Mouse (Mus musculus) embryo, embryonic 10.5 days (tissue): ENCODE results near the gene Brdt.

Experiments used
- DNase-seq: peaks from one replicate; pipeline ENCODE4 v3.0.0-alpha.2; 2015; ENCODE audit warnings: low spot score

Brdt gene

DNA sequence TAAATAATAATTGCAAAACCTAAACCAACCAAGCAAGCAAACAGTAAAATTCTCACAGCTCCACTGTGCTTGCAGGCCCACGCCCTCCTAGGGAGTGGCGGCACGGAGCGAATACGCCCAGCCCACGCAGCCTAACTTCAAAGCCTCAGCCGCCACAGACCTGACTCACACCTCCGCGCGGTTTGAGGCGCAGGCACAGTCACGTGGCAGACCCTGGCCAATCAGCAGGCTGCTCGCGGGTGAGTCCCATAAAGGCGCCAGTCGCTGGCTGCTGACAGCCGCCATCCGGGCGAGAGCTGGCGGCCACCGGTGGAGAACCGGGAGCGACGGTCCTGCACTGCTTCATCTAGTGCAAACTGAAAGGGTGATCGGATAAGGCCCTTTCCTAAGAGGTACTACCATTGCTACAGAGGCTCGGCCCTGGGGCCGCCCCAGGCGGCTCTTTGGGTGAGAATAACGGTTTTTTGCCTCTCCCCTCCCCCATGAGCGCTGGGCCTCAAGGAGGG is at the start of gene Brdt:
TSS of gene Brdt (plus strand) at position 244 of the 506 bp plus-strand sequence.
- no peak for DNase-seq

DNA sequence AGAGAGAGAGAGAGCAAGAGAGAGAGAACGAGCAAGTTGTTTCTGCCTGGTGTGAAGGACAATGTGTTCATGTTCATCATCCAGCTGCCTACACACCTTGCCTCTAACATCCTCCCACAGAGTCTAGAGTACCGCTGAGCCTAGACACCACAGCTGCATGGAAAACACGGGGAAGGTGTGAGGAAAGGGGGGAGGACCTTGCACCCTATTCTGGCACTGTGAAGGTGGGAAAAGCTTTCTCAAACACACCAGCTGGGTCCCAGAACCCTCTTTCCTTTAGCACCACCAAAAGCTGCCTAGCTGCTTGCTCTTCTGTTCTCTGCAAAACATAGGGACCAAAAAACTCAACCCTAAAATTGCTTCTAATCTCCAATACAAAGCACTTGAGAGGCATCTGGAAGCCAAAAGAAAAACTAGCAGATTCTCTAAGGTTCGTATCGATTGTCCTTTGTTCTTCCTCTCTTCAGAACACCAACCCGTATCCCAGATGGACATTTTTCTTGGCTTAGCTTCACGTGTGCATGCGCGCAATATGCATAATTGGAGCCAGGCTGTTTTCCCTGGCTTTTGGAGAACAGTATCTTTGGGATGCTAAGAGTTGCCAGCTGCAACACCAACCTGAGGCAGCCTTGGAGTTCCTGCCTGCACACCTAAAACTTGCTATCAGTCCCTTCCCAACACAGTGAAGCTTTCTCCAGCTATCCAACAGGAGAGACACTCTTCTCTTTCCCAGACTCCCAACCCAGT is 48.2 kb upstream of the Brdt start:
- DNase-seq: no peak

DNA sequence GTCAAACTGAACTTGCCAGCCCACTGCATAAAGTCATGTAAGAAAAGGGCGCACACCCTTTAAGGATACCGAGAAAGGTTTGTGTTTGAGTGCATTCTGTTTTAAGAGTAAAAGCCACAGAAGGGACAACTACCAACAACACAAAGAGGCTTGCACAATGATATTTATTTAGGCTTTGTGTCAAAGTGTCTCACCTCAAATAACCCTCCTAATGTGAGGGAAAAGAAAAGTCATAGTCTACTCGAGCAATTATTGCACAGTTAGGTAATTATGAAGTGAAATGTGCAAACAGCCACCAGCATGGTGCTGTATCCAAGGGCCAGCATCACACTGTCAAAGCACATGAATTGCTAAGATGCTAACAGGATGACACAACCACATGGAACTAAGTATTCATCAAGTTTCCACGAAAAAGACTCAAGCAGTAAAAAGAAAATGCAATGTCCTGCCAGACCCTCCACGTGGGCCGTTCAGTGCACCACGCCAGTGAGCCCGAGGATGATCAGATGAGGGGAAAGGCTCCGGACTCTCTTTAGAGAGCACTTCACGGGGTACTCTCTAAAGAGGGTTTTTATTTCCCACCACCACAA is 46.9 kb upstream of the Brdt start:
- DNase-seq: no peak

DNA sequence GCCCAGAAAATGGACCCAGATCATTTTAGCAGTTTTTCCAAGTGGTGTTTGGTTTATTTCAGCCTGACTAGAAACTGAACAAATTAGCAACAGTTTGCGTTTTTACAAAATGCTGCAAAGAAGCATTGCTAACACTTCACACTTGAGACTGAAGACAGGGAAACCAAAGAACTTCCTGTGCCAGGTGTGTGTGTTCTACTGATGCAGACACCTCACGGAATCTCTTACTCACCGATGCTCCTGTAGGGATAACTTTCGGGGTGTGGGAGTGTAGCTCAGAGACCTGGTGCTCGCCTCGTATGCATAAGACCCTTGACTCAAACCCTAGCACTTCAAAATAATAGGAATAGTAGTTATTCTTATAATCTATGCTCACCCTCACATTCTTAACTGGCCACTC is 45.4 kb upstream of the Brdt start:
- DNase-seq: no peak

DNA sequence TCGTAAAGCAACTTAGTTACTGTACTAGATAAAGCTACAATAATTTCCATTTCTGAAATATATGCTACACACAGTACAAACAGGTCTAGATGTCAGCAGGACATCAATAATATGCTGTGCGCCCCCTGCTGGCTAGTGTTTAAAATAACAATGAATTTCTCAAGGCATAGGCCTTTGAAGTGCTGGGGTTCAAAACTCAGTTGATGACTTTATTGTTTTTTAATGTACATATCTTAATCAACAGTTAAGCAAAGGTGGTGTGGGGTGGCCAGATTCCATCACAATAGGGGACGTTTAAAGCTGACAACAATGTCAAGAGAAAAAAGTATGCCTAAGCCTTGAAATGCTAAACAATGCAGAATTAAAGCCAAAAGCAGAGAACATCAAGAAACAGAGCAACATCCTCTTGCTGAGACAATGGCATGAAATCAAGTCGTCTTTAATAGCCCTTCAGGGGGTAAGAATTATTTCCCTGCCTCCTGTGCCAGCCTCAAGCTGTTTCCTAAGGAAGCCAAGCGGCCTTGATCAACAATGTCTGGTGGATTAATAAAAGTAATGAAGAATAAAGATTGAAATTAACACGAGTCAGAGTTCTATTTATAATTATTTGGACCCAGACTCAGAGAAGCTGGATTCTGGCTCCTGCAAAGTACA is 43.6 kb upstream of the Brdt start:
- peak; percentile 85 for DNase-seq

DNA sequence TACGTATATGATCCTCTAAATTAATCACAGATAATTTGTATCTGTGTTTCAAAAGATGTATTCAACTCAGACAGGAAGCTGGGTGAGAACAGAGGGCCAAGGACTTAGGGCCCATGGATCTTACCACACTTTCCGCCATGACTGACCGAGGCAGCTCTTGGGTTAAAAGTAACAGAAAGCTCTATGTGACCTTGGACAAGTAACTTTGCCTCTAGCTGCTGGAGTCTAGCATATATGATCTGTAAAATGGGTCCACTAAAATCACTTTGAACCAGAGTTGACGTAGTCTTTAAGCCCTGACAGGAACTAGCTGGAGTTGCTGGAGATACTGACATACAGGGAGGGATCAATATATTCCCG is 43.1 kb upstream of the Brdt start:
- DNase-seq: no peak

DNA sequence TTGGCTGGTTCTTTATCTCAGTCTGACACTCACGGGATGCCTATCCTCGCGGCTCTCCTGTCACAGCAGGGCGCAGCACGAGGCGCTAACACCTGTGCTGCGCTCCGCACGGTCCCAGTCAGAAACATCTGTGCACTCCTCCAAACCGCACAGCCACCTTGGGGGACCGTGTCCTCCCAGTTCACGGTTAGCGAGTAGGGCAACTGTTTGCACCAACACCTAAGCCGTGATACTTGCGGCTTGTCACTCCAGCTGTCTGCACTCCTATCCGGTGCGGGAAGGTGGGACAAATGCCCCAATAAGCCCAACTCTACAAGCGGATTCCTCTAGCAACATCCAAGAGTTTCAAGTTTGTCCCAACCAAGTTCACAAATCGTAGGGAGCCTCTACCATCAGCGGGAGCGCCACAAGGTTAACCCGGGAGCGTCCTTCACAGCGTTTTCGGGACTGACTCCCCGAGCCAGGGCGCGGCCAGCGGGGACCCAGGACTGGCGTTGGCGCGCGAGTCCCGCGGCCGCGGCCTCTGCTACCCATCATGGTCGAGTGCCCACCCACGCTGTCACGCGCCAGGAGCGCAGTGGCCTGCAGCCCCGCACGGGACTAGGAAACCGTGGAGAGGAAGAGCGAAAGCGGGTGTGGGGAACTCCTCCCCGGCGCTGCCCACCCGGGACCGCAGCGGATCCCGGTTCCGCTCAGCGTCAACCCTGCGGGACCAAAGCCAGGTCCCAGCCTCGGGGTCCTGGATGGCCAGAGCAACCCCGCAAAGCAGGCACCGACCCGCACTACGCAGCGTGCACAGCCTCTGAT is 42.3 kb upstream of the Brdt start:
- DNase-seq: peak; percentile 57

DNA sequence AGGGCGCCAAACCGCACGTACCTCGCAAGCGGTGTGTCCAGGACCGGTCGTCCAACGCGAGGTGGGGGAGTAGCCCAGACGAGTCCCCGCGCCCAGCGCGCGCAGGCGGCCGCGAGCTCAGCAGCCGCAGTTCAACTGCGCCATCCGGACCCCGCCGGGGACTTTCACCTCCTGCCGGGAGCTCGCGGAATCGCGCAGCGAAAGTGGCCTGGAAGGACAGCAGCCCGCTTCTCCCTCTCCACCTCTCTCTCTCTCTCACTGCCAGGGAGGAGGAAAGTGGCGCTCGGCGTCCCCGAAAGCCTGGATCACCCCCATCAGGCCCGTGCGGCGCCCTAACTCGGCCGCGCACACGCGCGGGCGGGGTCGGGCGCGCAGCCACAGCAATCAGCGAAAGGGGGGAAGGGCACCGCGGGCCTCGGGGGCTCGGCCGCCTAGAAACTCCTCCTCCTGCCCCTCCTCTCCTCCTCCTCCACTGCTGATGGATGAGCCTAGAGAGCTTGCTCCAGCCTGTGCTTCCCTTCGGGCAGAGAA is 41.7 kb upstream of the Brdt start, which contains the start of gene Tgfbr3:
TSS of gene Tgfbr3 (minus strand) at position 396 of the 531 bp plus-strand sequence.
- peak; percentile 88 for DNase-seq

DNA sequence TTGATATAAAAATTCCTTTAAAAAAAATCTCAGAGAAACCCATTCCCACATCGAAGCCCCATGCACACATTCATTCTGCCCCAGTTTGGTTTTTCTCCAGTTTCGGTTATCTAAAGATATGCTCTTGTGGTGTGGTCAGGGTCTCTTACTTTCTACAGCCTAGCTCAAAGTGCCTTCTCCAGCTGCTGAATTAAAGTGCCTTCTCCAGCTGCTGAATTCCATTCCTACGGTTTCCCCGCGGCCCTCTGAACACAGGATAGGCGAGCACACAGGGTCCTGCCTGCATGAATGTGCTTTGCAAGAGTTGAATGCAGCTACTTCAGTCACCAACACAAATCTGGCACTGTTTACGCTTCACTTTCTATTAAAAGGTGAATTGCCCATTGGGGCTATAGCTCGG is 41.0 kb upstream of the Brdt start:
- DNase-seq: peak; percentile 29

DNA sequence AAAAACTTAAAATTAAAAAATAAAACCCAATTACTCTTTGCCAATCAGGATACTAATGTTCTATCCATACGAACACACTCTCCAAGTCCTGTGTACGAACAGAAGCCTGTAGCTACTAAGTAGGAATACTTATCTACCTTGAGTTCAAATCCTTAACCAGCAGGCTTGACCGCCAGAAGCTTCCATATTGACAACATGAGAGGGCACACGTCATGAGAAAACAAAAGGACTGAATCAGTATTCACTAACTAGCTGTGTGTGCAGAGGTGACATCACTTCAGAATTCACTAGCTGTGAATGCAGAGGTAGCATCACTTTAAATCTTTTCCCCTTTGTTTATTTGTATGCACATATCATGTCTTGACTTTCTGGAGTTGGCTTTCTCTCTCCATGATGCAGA is 36.9 kb upstream of the Brdt start:
- DNase-seq: no peak

DNA sequence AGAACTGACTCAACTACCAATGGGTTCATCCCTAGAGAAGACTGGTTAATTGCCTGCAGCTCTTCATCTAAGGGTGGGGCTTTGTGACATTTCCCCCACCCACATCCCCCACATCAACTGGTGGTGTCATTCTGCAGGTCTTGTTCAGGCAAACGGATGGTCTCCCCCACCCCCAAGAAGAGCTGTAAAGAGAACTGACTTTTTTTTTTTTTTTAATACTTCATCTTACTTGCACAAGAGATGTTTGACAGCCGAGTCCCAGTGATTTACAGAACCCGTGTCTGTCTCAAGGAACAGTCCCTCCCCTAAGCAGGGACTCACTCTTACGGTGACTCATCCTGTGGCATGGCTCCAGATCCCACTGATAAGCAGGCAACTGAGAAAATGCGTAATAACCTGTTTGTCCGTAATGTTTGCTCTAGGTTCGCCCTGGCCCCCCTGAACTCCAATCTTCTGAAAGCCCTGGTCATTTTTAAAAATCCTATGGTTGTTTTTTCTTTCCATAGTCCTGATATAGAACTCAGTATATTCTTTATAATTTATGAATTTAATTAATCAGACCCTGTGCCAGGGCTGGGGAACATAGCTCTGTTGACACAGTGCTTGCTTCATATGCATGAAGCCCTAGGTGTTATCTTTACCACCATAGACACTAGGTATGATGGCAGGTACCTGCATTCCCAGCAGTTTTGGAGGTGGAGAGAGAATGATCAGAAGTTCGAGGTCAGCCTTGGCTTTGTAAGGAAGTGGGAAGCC is 35.7 kb upstream of the Brdt start:
- no peak for DNase-seq

DNA sequence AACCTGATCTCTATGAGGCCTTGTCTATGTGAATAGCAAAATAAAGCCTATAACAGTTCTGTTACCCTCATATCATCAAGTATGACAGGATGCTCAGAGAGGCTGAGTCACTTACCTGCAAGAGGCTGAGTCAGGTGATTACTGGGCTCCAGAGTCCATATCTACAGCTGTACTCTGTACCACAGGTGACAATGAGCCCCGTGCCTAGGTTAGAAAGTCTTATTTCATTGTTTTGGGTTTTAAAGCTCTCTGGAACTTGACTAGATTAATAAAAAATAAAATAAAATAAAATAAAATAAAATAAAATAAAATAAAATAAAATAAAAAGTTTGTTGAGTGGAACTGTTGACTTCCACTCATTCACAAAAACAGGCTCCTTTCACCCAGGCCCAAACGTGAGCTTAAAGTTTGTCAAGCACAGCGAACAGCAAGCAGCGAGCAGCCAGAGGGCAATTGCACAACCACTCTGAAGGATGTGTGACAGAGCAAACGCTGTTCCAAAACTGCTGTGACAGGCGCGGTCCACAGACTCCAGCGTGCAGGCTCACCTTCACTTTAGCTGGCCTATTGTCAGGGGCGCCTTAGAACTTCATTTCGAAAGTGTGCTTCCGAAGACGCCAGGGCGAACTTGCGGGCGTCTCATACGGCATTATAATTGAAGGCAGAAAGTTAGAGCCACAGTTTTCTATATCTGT is 35.0 kb upstream of the Brdt start:
- no peak for DNase-seq

DNA sequence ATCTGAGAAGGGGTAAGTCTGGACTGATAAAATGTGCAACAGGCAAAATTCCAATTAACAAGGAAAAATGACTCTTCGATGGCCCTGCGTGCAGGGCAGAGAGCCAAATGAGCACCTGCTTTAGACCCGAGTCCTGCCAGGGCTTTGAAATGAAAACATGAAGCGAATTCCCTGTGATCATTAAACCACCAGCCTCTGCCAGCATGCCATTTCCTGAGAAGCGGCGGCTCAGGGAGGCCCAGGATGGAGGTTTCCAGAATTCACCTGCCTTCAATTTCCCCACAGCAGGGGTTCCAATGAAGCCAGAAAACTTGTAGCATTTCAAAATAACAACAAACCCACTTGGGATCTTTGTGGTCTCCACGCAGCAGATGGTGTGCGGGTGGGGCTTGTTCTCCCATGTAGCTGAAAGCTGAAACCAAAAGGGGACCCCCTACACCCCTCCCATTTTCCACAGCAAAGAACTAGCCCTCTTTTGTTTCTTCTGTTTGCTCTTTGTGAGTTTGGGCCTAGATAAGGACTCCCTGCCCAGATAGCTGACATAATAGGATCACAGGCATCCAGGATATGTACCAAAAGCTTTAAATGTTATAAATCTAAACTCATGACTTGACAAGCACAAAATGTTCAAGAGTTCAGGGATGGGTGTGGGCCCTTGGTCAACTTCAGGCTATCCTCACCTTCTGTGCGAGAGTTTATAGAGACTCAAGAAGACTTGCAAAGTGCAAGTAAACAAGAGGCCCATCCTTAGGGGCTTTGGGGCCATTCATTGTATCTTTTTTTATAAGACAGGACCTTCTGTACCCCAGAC is 34.2 kb upstream of the Brdt start:
- no peak for DNase-seq

DNA sequence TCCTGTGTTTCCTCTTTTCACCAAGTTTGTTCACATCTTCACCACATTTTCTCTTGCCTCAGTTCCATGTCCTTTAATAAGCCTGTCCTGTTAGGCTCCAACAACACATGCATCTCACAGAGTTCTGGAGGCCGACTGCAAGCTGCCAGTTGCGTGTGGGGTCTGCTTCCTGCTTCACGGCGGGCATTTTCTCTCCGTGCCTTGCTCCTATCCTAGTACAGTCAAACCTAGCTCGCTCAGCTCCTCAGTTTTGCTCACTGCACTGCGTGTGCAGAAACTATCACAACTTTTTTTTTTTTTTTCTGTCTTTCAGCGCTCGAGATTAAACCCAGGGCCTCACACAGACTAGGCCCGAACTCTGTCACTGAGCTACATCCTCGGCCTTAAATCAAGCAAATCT is 32.1 kb upstream of the Brdt start:
- no peak for DNase-seq

DNA sequence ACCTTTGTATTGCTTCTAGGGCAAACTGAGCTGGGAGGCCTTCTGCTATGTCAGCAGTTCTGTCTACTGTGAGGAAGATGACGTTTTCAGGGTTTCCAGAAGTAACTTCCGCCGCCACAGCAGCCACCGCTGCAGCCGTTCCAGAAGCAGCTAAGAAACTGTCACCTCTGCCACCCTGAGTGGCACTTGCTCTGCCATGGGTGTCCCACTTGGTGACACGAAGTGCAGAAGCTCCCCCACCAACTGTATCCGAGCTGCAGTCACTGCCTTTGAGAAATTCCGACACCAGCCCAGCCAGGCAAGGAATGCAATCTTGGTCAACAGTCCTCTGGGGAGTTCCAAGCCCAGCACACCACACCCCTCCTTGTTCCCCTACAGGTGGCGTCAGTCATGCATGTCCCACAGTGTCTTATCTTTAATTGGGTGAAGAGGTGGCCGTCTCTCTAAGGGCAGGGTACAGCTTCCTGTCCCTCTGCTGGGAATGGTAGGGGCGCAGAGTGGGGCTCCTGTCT is 27.6 kb upstream of the Brdt start:
- DNase-seq: no peak

DNA sequence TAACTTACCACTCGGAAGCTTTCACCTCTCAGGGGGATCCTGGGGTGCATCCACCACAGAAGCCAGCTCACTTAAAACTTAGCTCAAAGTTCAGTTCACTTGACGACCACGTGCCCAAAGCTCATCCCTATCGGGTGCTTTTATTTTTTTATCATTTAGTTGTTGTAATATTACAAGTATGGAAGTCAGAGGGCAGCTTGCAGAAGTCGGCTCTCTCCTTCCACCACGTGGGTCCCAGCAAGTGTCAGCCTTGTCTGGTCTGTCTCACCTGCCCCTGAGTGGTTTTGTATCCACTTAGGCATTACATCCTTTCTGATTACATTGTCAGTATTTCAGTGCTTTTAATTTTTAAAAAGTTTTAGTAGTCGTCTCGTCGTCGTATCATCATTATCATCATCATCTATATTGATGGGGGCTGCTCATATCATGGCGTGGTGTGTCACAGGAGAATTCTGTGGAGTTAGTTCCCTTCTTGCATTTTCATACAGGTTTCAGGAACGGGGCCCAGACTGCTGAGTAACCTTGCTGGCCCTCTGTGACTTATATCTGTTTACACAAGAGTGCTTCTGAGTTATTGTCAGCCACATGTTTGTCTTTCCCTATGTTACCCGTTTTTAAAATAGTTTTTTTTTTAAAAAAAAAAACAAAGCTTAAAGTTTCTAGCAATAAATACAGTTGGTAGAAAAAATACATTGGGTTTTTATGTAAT is 26.7 kb upstream of the Brdt start:
- DNase-seq: no peak

DNA sequence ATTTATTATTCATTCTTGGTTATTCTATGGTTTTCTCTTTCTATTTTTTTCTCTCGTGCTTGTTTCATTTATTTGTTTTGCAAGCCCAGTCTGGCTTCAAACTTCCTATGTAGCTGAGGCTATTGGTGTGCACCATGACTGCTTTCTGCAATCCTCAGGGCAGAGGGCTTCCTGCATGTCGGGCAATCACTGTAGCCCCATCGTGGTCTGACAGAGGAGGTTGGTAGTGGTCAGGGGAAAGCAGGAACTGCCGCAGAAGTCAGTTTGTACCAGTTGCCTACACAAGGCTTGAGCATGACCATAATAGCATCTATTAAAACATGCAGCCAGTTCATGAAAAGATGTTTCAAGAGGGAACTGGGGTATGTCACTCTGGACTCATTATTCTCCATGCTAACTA is 23.5 kb upstream of the Brdt start:
- no peak for DNase-seq

DNA sequence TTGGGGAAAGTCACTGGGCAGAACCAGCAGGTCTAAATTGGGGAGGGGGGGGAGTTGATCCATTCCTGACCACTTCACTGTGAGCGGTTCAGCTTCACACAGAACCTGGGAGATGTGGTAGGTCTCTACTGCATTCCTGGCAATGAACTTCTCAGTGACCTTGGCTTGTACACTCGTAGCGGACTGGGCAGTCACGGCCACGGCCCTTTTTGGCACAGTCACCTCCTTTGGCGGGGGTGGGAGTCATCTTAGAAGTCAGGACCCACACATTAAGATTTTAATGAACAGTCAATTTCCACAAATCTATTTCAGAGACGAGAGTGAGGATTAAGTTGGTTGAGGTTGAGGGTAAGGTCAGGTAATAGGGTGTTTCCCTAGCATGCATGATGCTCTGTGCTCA is 13.8 kb upstream of the Brdt start:
- DNase-seq: no peak

DNA sequence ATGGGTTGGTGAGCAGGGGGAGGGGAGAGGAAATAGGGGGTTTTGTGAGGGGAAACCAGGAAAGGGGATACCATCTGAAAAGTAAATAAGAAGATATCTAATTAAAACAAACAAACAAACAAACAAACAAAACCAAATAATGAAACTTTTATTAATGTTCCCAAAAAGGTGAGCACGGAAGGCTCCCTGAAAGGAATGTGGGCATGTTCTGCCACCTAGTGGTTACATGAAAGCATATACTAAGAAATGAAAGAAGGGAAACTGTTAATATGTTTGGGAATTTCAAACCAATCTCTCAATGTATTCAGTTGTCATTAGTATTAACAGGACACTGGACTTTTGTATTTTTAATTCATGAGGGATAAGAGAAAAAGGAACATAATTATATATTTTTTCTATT is 10.3 kb upstream of the Brdt start:
- peak; percentile 77 for DNase-seq
